Mouse (Mus musculus): Measurements from ENCODE around the gene Ryk. TPM values are rescaled to one million over a fixed set of nuclear protein-coding genes. Genes with fewer than 3 reads are reported as not detected.

Ryk gene
- polyA plus RNA-seq, 1 experiment: 6.8 TPM

DNA sequence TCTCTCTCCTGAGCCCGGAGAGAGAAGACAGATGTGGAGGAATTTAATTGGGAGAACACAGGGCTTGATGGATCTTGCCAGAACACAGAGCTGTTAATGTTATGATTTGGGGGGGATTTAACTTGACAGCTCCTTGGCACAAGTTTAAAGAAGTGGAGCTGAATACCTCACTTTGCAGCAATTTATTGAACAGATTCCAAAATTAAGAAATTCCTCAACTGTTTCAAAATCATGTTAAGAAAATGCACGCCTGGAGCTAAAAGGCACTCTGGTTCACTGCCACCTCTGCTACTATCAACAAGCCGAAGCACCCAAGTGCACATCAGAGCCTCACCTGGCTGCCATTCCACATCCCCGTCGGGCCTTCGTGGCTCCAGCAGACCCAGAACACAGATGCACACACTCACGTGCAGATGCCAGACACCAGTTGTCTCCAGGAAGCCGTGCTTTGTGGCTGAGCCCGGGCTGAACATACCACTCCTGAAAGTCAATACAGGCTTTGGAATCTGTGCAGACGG, 28.6 kb upstream of the Ryk start:
- WGBS: 81% methylated on average over 10 of the region's 10 CpGs
- H3K4me3 ChIP-seq (ENCODE audit: extremely low read depth, insufficient read depth, insufficient read length): no peak overlapping the region
- no peaks in the 10 kb centered on the region for H3K36me3 ChIP-seq (ENCODE audit: control insufficient read depth, insufficient read depth, low read length)
- no peaks in the 10 kb centered on the region for H3K4me1 ChIP-seq (ENCODE audit: control insufficient read depth, insufficient read depth, insufficient read length)
- no peaks in the 10 kb centered on the region for H3K27me3 ChIP-seq (ENCODE audit: control insufficient read depth, insufficient read depth, low read length)
- DNase-seq (ENCODE audit: low read depth in 1 of 2, low spot score in 2 of 2): no peak
- no peak overlapping the region for H3K27ac ChIP-seq (ENCODE audit: insufficient read depth, low read length)
- no peak for TF ChIP-seq CTCF (IDR thresholded peaks at IDR 0.05; ENCODE audit: extremely low read depth, insufficient read depth, insufficient read length, insufficient replicate concordance)
- no peak for TF ChIP-seq POLR2A (IDR thresholded peaks at IDR 0.05; ENCODE audit: low read depth, low read length)

DNA sequence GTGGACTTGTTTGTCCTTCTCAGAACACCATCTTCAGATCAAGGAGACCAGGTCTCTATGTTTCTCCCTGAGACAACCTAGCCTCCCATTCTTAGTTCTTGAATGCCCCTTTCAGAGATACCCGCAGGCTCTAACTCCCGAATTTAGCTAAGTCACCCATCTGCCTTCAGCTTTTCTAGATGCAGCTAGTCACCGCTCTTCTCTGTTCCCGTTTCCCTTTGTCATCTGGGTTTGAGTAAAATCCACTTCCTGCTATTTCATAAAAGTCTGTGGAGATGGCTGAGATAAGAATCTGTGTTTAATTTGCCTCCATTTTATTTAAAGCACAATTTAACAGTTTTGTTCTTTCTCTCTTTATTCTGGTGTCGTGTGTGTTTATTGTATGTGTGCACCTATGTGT, 23.5 kb upstream of the Ryk start:
- Histone ChIP-seq H3K4me1 (ENCODE audit: control insufficient read depth, insufficient read depth, insufficient read length) (no peaks in the 10 kb centered on the region), H3K27me3 (ENCODE audit: control insufficient read depth, insufficient read depth, low read length) (no peaks in the 10 kb centered on the region), H3K4me3 (ENCODE audit: extremely low read depth, insufficient read depth, insufficient read length) (no peak overlapping the region), H3K36me3 (ENCODE audit: control insufficient read depth, insufficient read depth, low read length) (no peaks in the 10 kb centered on the region), H3K27ac (ENCODE audit: insufficient read depth, low read length) (no peak overlapping the region)
- DNase-seq (ENCODE audit: low read depth in 1 of 2, low spot score in 2 of 2): no peak
- no peak for TF ChIP-seq CTCF (IDR thresholded peaks at IDR 0.05; ENCODE audit: extremely low read depth, insufficient read depth, insufficient read length, insufficient replicate concordance)
- TF ChIP-seq POLR2A (IDR thresholded peaks at IDR 0.05; ENCODE audit: low read depth, low read length): no peak
- 30% methylated on average over 5 of the region's 5 CpGs for WGBS

DNA sequence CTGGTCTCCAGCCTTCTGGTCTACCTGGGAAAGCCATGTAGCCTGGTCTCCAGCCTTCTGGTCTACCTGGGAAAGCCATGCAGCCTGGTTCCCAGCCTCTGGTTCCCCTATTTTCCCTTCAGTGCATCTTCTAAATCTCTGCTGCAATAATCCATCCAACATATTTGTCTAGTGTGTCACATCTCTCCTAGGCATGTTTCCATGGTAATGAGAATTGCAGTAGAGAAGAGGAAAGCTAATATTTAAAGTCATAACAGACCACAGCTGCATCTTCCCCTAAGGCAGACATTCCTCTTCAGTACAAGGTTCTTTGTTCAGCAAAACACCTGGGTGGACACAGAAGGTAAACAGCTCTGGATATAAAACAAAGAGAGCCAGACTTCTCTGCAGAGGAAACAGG, 16.5 kb upstream of the Ryk start:
- Histone ChIP-seq H3K36me3 (ENCODE audit: control insufficient read depth, insufficient read depth, low read length) (no peaks in the 10 kb centered on the region), H3K4me1 (ENCODE audit: control insufficient read depth, insufficient read depth, insufficient read length) (no peaks in the 10 kb centered on the region), H3K27me3 (ENCODE audit: control insufficient read depth, insufficient read depth, low read length) (no peaks in the 10 kb centered on the region), H3K4me3 (ENCODE audit: extremely low read depth, insufficient read depth, insufficient read length) (no peak overlapping the region), H3K27ac (ENCODE audit: insufficient read depth, low read length) (no peak overlapping the region)
- TF ChIP-seq CTCF (IDR thresholded peaks at IDR 0.05; ENCODE audit: extremely low read depth, insufficient read depth, insufficient read length, insufficient replicate concordance) (no peak), POLR2A (IDR thresholded peaks at IDR 0.05; ENCODE audit: low read depth, low read length) (no peak)
- no peak for DNase-seq (ENCODE audit: low read depth in 1 of 2, low spot score in 2 of 2)

- no peak for TF ChIP-seq CTCF (IDR thresholded peaks at IDR 0.05; ENCODE audit: extremely low read depth, insufficient read depth, insufficient read length, insufficient replicate concordance)
- TF ChIP-seq POLR2A (IDR thresholded peaks at IDR 0.05; ENCODE audit: low read depth, low read length): no peak
- H3K27ac ChIP-seq (ENCODE audit: insufficient read depth, low read length): no peak overlapping the region
- no peaks in the 10 kb centered on the region for H3K36me3 ChIP-seq (ENCODE audit: control insufficient read depth, insufficient read depth, low read length)
- DNase-seq (ENCODE audit: low read depth in 1 of 2, low spot score in 2 of 2): no peak
- 83% methylated on average over 7 of the region's 7 CpGs for WGBS
- H3K4me3 ChIP-seq (ENCODE audit: extremely low read depth, insufficient read depth, insufficient read length): no peak overlapping the region
- no peaks in the 10 kb centered on the region for H3K4me1 ChIP-seq (ENCODE audit: control insufficient read depth, insufficient read depth, insufficient read length)
- no peaks in the 10 kb centered on the region; the same call in 1 of the 2 replicates for H3K27me3 ChIP-seq (ENCODE audit: control insufficient read depth, insufficient read depth, low read length)
These were observed 6.1 kb upstream of the Ryk start for GRCm38 (mm10) chr9:102828604-102829003.

DNA sequence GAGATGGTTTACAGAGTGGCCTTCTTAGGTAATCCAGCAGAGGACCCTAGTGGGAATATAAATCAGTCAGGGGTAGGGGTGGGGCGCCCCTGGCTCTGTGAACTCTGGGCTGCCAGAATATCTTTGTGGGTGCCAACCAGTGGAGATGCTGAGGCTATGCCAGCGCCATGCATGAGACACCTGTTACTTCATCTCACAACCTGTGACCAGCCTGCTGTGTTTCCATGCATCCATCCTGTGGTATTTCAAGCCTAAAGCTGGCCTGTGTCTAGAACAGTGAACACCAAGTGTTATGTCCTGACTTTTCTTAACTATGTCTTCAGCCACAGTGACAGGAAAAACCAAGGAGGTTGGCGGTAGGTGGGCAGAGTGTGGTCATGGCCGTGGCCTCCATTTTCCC, 3.2 kb upstream of the Ryk start:
- TF ChIP-seq CTCF (IDR thresholded peaks at IDR 0.05; ENCODE audit: extremely low read depth, insufficient read depth, insufficient read length, insufficient replicate concordance) (no peak), POLR2A (IDR thresholded peaks at IDR 0.05; ENCODE audit: low read depth, low read length) (no peak)
- peaks cover 9% of the 10 kb centered on the region for H3K27me3 ChIP-seq (ENCODE audit: control insufficient read depth, insufficient read depth, low read length)
- WGBS: 90% methylated on average over 4 of the region's 4 CpGs

DNA sequence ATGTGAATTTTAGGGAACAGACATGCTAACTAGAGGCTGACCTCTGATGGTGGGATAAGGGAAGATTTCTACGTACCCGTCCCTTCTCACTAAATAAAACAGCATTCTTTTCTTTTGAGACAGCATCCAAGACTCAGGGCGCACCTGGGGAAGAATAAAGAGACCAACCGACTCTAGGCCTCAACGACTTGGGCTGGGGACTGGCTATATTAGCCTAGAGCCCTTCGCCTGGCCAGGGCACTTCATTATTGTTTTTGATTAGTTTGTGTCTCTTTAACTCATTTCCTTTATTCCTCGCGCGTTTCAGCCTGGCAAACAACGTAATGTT, 339 bp upstream of the Ryk start:
- H3K4me1 ChIP-seq (ENCODE audit: control insufficient read depth, insufficient read depth, insufficient read length): peaks cover 5% of the 10 kb centered on the region; the same call in 1 of the 2 replicates
- no peak for DNase-seq (ENCODE audit: low read depth in 1 of 2, low spot score in 2 of 2)
- no peaks in the 10 kb centered on the region for H3K36me3 ChIP-seq (ENCODE audit: control insufficient read depth, insufficient read depth, low read length)
- no peak for TF ChIP-seq POLR2A (IDR thresholded peaks at IDR 0.05; ENCODE audit: low read depth, low read length)
- TF ChIP-seq CTCF (IDR thresholded peaks at IDR 0.05; ENCODE audit: extremely low read depth, insufficient read depth, insufficient read length, insufficient replicate concordance): no peak
- 26% methylated on average over 10 of the region's 10 CpGs for WGBS
- no peak overlapping the region for H3K27ac ChIP-seq (ENCODE audit: insufficient read depth, low read length)
- H3K27me3 ChIP-seq (ENCODE audit: control insufficient read depth, insufficient read depth, low read length): peaks cover 9% of the 10 kb centered on the region
- peak overlapping the region; percentile 39 for H3K4me3 ChIP-seq (ENCODE audit: extremely low read depth, insufficient read depth, insufficient read length)

More for the DNA sequence above, 3.2 kb upstream of the Ryk start:
- Histone ChIP-seq H3K27ac (ENCODE audit: insufficient read depth, low read length) (no peak overlapping the region), H3K36me3 (ENCODE audit: control insufficient read depth, insufficient read depth, low read length) (no peaks in the 10 kb centered on the region), H3K4me3 (ENCODE audit: extremely low read depth, insufficient read depth, insufficient read length) (no peak overlapping the region), H3K4me1 (ENCODE audit: control insufficient read depth, insufficient read depth, insufficient read length) (peaks cover 5% of the 10 kb centered on the region; the same call in 1 of the 2 replicates)
- no peak for DNase-seq (ENCODE audit: low read depth in 1 of 2, low spot score in 2 of 2)

DNA sequence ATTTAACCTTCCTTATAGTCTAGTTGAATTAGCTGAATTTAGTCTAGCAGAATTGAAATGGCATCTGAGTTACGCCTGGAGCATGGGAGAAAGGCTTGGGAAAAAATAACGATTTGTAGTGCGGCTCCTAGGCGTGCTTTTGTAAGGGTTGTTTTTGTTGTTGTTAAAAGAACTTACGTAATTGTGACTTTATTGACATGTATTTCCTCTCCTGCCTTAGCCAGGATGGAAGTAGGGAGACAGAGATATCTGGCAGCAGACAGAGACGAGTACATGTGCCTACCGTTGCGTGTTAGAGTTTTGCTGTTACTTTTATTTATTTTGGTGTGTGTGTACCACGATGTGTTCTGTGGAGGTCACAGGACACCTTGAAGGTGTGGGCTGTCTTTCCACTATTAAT, 1.6 kb downstream of the Ryk start:
- Histone ChIP-seq H3K36me3 (ENCODE audit: control insufficient read depth, insufficient read depth, low read length) (no peaks in the 10 kb centered on the region), H3K4me3 (ENCODE audit: extremely low read depth, insufficient read depth, insufficient read length) (no peak overlapping the region), H3K27ac (ENCODE audit: insufficient read depth, low read length) (no peak overlapping the region), H3K4me1 (ENCODE audit: control insufficient read depth, insufficient read depth, insufficient read length) (peaks cover 5% of the 10 kb centered on the region; the same call in 1 of the 2 replicates), H3K27me3 (ENCODE audit: control insufficient read depth, insufficient read depth, low read length) (peaks cover 9% of the 10 kb centered on the region)
- TF ChIP-seq POLR2A (IDR thresholded peaks at IDR 0.05; ENCODE audit: low read depth, low read length) (no peak), CTCF (IDR thresholded peaks at IDR 0.05; ENCODE audit: extremely low read depth, insufficient read depth, insufficient read length, insufficient replicate concordance) (no peak)
- no peak for DNase-seq (ENCODE audit: low read depth in 1 of 2, low spot score in 2 of 2)
- WGBS: 80% methylated on average over 9 of the region's 9 CpGs

All from spleen, adult 2 months (tissue).